Mouse (Mus musculus) forebrain, postnatal 0 days (tissue): ENCODE results near the gene Agxt. TPM values are rescaled to one million over a fixed set of nuclear protein-coding genes. Genes with fewer than 3 reads are reported as not detected.

Source experiments
- ATAC-seq: fragments of 200-750 bp; cut with Nextera tagmentation; 2 replicates; pipeline ENCODE4 v1.8.0; 2017; ENCODE audit warnings: mild to moderate bottlenecking, moderate library complexity
- DNase-seq: peaks from one replicate; pipeline ENCODE4 v3.0.0-alpha.2; 2015
- H3K27ac ChIP-seq: fragments of 300-500 bp; sonication (generic); 2 replicates; pipeline ENCODE4 v1.5.1; 2014; ENCODE audit warnings: low read depth, mild to moderate bottlenecking, antibody characterized with exemption, low read length, moderate library complexity, mixed read lengths
- H3K27me3 ChIP-seq: fragments of 300-500 bp; sonication (generic); 2 replicates; pipeline ENCODE4 v1.6.1; 2014; ENCODE audit warnings: mild to moderate bottlenecking, low read length, mixed read lengths; ENCODE audit not compliant: insufficient read depth
- H3K36me3 ChIP-seq: fragments of 300-500 bp; sonication (generic); 2 replicates; pipeline ENCODE4 v1.6.1; 2014; ENCODE audit warnings: mild to moderate bottlenecking, moderate library complexity; ENCODE audit not compliant: insufficient read depth
- H3K4me1 ChIP-seq: fragments of 300-500 bp; sonication (generic); 2 replicates; pipeline ENCODE4 v1.6.1; 2014; ENCODE audit warnings: antibody characterized with exemption; ENCODE audit not compliant: insufficient read depth
- H3K4me2 ChIP-seq: fragments of 300-500 bp; sonication (generic); 2 replicates; pipeline ENCODE4 v1.6.1; 2014; ENCODE audit warnings: low read depth, mild to moderate bottlenecking, moderate library complexity
- H3K4me3 ChIP-seq: fragments of 300-500 bp; sonication (generic); 2 replicates; pipeline ENCODE4 v1.5.1; 2014; ENCODE audit warnings: low read depth, low read length, mixed read lengths
- H3K9ac ChIP-seq: fragments of 300-500 bp; sonication (generic); 2 replicates; pipeline ENCODE4 v1.6.1; 2014; ENCODE audit warnings: mild to moderate bottlenecking
- H3K9me3 ChIP-seq: fragments of 300-500 bp; sonication (generic); 2 replicates; pipeline ENCODE4 v1.6.1; 2016; ENCODE audit warnings: low read length
- CTCF ChIP-seq: sonication (generic); IDR thresholded peaks from 2 replicates; pipeline ENCODE4 v1.5.1; 2016; ENCODE audit warnings: antibody characterized with exemption, control low read depth, low read depth
- WGBS: fragments of 180-500 bp; shearing (Covaris S2); extraction: QIAGEN DNeasy Blood & Tissue Kit; methylation state at CpG from one replicate; pipeline ENCODE4 v1.1.7; 2014; 5-methylcytosine and 5-hydroxymethylcytosine counted together
- polyA plus RNA-seq: library from polyadenylated mRNA; unstranded; fragments of >200 nt; fragmentation: Nextera tagmentation; extraction: Ambion mirVana; gene quantifications from 2 replicates; pipeline ENCODE4 v1.2.1, GENCODE M21; 2015
- total RNA-seq: library from RNA; depleted of rRNA; stranded (reverse); fragments of >200 nt; gene quantifications from 2 replicates; pipeline ENCODE4 v1.2.3, GENCODE M21; 2014

Agxt gene
- total and polyA plus RNA-seq, 2 experiments from 2014 or later = not detected

DNA sequence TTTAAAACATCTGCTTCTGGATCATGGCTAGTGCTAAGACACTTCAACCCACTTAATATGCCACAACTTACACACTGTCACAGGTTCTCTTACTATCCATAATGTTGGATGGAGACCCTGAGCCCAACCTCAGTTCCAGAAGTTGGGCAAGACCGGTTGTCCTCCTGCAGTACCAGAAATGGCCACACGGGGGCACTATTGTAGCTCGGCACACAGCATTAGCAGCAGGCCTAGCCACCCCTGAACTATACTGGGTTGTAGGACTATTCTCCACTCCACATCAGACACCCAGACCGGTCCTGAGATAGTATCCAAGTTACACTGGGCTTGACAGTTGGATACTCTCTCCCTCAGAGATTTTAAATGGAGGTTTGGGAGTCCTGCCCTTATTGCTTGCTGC lies 39.4 kb downstream of the Agxt start:
- no peak overlapping the region for H3K4me2 ChIP-seq
- H3K9ac ChIP-seq = no peak overlapping the region
- no peaks in the 10 kb centered on the region for H3K27me3 ChIP-seq
- no peaks in the 10 kb centered on the region for H3K9me3 ChIP-seq
- ATAC-seq (peak; percentile 75), DNase-seq (peak; percentile 91)
- peaks cover 2% of the 10 kb centered on the region; the same call in 1 of the 2 replicates for H3K4me1 ChIP-seq
- no peak overlapping the region for H3K4me3 ChIP-seq
- no peaks in the 10 kb centered on the region for H3K36me3 ChIP-seq
- TF ChIP-seq CTCF = peak; percentile 99
- no peak overlapping the region for H3K27ac ChIP-seq
- WGBS = 1% methylated on average over 4 of the region's 4 CpGs

DNA sequence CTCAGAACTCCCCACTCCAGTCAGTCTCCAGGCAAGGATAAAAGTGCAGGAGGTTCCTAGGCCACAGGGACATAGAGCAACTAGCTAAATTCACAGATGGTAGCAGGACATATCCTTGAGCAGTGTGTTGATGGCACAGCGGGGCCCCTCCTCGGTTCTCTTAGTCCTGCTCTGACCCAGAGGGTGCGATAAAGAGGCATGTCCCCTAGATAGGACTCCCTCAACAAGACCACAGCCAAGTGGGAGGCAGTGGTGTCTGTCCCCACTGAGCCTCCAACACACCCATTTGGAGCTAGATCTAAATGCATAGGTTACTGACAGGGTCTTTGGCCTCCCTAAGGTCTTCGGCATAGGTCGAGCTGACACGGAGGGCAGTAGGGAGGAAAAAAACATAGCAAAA lies 40.8 kb downstream of the Agxt start:
- Histone ChIP-seq H3K4me1 (peaks cover 2% of the 10 kb centered on the region; the same call in 1 of the 2 replicates), H3K9me3 (no peaks in the 10 kb centered on the region), H3K4me3 (no peak overlapping the region), H3K27me3 (no peaks in the 10 kb centered on the region), H3K4me2 (peak overlapping the region; percentile 93), H3K36me3 (no peaks in the 10 kb centered on the region), H3K9ac (peak overlapping the region; percentile 58; the same call in 1 of the 2 replicates), H3K27ac (no peak overlapping the region)
- DNase-seq (no peak), ATAC-seq (no peak)
- no peak for TF ChIP-seq CTCF
- WGBS = 20% methylated on average over 6 of the region's 6 CpGs

DNA sequence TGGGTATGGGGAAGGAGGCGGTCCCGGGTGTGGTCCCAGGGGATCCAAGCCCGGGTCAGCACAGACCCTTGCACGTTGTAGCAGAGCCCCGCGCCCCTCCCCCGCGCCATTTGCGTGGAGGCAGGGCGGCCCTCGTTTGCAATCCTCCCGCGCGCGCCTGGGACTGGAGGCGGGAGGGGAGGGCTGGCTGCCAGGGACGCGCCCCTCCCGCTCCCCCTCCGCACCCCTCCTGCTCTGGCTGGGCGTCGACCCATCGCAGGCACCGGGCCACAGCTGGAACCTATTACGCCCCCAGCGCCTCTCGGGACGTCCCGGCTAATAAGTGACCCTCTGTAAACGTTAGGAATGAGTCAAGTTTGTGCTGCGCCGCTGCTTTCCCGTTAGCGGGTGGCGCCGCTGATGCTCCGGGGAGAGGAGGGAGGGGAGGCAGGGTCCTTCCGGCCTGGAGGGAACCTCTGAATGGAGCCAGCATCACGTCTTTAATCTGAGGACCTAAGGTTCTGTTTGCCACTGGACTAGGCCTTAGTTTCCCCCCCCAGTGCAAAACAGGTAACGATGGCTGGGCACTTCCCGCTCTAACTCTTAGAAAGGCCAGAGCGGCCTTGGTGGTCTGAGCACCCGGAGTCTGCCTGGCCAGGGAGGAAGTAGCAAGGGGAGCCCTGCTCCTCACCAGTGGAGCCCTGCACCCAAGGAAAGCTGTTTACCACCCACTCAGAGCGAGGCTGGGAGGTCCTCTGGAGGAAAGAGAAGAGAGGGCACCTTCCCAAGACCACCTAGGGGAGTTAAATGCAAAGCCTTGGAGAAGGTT lies 41.7 kb downstream of the Agxt start:
- Histone ChIP-seq H3K4me3 (peak overlapping the region; percentile 47), H3K36me3 (no peaks in the 10 kb centered on the region), H3K9me3 (no peaks in the 10 kb centered on the region), H3K27ac (0 out of 2 replicates have a peak overlapping the region, but pooled peaks have one; percentile 15), H3K9ac (peak overlapping the region; percentile 58), H3K27me3 (no peaks in the 10 kb centered on the region), H3K4me2 (peak overlapping the region; percentile 93), H3K4me1 (peaks cover 2% of the 10 kb centered on the region; the same call in 1 of the 2 replicates)
- 5% methylated on average over 38 of the region's 44 CpGs for WGBS
- no peak for TF ChIP-seq CTCF
- DNase-seq (peak; percentile 54), ATAC-seq (peak; percentile 73)

DNA sequence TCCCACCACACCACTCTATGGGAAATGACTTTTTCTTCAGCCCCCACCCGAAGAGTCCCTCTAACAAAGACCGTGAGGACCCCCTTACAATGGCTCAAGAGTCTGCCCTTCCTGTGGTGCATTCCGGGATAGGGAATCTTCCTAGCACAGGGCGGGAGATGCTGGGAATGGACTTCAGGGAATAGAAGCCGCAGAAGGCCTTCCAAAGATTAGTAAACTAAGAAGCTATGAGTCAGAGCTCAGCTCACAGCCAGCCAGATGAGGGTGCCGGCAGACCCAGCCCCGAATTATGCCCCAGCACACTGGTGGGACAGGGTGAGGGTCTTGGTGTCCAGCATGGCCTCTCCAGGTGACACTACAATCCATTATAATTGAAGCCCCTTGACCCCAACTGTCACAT lies 47.2 kb downstream of the Agxt start:
- TF ChIP-seq CTCF = no peak
- DNase-seq (no peak), ATAC-seq (no peak)
- WGBS = 94% methylated on average over 7 of the region's 7 CpGs
- H3K4me1 ChIP-seq = no peaks in the 10 kb centered on the region
- no peak overlapping the region for H3K4me2 ChIP-seq
- H3K4me3 ChIP-seq = no peak overlapping the region
- no peaks in the 10 kb centered on the region for H3K9me3 ChIP-seq
- no peaks in the 10 kb centered on the region for H3K27me3 ChIP-seq
- H3K36me3 ChIP-seq = no peaks in the 10 kb centered on the region
- no peak overlapping the region for H3K9ac ChIP-seq
- no peak overlapping the region for H3K27ac ChIP-seq

DNA sequence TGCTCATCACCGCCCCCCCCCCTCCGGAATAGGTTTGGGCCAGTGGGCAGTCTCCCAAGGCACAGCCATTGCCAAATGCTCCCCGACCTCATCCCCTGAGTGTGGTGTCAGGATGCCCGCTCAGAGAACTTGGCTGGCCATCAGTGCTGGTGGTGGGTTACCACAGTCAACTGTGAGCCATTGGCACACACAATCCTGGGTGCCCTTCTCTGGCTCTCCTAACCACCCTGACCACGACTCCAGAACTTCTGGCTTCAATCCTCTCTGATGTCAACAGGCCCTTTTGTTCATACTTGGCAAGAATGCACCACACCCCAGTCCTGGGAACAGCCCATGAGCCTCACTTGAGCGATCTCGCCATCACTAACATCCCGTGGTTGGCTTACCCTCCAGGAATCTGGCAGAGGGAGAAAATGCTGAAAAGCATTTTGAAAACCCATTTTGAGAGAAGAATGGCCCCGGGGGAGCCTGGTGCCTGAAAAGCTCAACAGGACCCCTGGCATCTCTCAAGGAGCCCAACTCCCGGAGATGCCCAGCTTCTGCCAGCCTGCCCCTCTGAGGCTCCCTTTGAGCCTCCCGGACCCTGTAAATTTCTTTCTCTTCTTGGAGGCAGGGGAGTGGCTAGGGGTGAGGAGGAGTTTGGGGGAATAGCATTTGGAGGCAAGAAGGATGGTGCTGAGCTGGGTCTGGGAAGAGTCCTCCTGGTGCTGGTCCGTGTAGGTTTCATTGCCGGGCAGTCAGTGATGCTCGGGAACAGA lies 49.2 kb downstream of the Agxt start:
- Histone ChIP-seq H3K9ac (no peak overlapping the region), H3K27me3 (no peaks in the 10 kb centered on the region), H3K36me3 (no peaks in the 10 kb centered on the region), H3K27ac (no peak overlapping the region), H3K4me2 (no peak overlapping the region), H3K4me3 (no peak overlapping the region), H3K4me1 (no peaks in the 10 kb centered on the region), H3K9me3 (no peaks in the 10 kb centered on the region)
- 52% methylated on average over 14 of the region's 14 CpGs for WGBS
- no peak for TF ChIP-seq CTCF
- DNase-seq = peak; percentile 57
- peak; percentile 75 for ATAC-seq

DNA sequence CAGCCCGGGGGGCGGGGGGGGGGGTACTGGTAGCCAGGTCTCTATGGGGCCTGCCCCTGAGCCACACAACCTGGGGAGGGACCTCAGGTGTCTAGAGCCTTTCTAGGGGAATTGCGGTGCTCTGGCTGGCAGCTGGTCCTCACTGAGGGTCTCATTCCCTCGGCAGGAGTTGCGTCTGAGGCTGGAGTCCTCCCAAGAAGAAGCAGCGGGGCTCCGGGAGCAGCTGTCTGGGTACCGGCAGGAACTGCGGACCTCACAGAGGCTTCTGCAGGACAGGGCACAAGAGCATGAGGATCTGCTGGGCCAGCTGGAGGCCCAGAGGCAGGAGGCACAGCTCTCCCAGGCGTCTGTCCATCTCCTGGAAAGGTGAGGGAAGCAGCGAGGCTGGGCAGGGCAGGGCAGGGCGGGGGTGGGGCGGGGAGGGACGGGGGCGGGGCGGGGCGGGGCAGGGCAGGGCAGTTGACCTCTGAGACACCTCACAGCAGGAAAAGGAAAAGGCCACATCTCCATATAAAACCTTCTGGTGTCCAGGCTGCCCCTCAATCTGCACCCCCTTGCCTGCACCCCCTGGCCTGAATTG lies 55.8 kb downstream of the Agxt start:
- H3K36me3 ChIP-seq = no peaks in the 10 kb centered on the region
- H3K4me3 ChIP-seq = no peak overlapping the region
- WGBS = 13% methylated on average over 12 of the region's 17 CpGs
- no peak for DNase-seq
- TF ChIP-seq CTCF = no peak
- H3K9ac ChIP-seq = no peak overlapping the region
- no peaks in the 10 kb centered on the region for H3K4me1 ChIP-seq
- no peak overlapping the region for H3K27ac ChIP-seq
- H3K27me3 ChIP-seq = no peaks in the 10 kb centered on the region
- no peaks in the 10 kb centered on the region for H3K9me3 ChIP-seq
- no peak overlapping the region for H3K4me2 ChIP-seq
- ATAC-seq = no peak
